Mouse (Mus musculus) kidney, postnatal 10 days (tissue): ENCODE measurements at regions not wholly inside any gene's neighbourhood (a gene's known extent, or its start where the extent isn't known, plus 50 kb on each side); places are given as distances from the start of the nearest gene placed in this dataset.

Experiments used
- DNase-seq: peaks from one replicate; pipeline ENCODE4 v3.0.0; 2021; ENCODE audit warnings: mixed read lengths

GRCm38 (mm10) chr1:6059090-6059489 lies 1251.4 kb downstream of the Gm37988 start:
- DNase-seq: no peak

- no peak for DNase-seq
Observed at GRCm38 (mm10) chr1:6076543-6076942, 1268.9 kb downstream of the Gm37988 start.

GRCm38 (mm10) chr1:6081876-6082275 lies 1274.2 kb downstream of the Gm37988 start:
- DNase-seq: no peak

- DNase-seq: no peak
Observed at GRCm38 (mm10) chr1:6094162-6094934, 1286.7 kb downstream of the Gm37988 start.

GRCm38 (mm10) chr1:6117557-6117956 lies 1309.9 kb downstream of the Gm37988 start:
- DNase-seq: no peak

GRCm38 (mm10) chr1:6135066-6135465 lies 1327.4 kb downstream of the Gm37988 start:
- peak; percentile 6 for DNase-seq

- no peak for DNase-seq
Observed at GRCm38 (mm10) chr1:6140245-6140644, 1332.6 kb downstream of the Gm37988 start.

- DNase-seq: no peak
Observed at GRCm38 (mm10) chr1:6142816-6143215, 1335.1 kb downstream of the Gm37988 start.

- DNase-seq: no peak
Observed at GRCm38 (mm10) chr1:6143891-6144290, 1336.2 kb downstream of the Gm37988 start.

GRCm38 (mm10) chr1:6152436-6152835 lies 1344.7 kb downstream of the Gm37988 start:
- DNase-seq: peak; percentile 18
